Mouse (Mus musculus) activated CD4-positive, CD25-positive, alpha-beta regulatory T cell, adult 4 months (primary cell): ENCODE results near the gene Ndst4. TPM values are rescaled to one million over a fixed set of nuclear protein-coding genes. Genes with fewer than 3 reads are reported as not detected.

Experiments
- ATAC-seq: one replicate; pipeline ENCODE4 v1.8.0; 2017
- polyA plus RNA-seq, 2 experiments: library from polyadenylated mRNA; unstranded; fragments of 100-300 nt; shearing (Covaris generic); gene quantifications; one replicate each; pipeline ENCODE4 v1.2.1; 2017

Ndst4 gene
- not detected for polyA plus RNA-seq

DNA sequence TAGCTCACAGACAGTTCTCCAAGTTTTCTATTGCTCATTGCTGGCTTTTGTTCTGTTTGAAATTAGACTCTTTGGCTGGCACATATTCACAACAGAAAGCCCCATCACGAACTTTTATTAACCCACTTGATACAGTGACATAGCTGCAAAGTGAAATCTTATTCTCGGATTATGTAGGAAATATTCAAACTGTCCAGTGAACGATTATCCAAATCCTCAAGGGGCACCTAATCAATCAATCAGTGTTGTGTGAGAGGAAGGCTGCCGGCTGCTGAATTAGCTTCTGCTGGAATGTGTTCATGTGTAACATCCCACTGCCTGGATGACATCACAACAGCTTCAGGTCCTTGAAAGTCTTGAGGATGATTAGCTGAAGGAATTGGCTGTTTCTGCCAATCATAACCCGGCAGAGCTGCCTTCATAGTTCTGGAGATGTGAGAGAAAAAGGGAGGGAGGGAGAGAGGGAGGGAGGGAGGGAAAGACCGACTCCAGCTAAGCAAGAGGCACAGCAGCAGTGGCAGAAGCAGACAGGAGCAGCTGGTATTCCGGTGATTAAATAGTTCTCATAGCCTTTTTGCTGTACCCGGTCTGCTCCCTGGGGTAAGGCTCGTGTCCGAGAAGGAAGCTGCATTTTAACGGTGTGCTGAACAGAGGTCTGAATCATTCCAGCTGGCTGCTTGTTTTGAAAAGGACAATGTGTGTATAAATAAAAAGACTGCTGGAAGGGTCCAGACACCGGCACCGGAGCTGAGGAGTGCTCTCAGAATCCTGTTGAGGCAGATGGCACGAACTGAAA, at the start of gene Ndst4:
Ndst4 (plus strand) TSS at position 476 of the 796 bp plus-strand sequence.
- no peak for ATAC-seq

- ATAC-seq = no peak
These were observed 6.4 kb upstream of the Ndst4 start for GRCm38 (mm10) chr3:125397443-125397842.

DNA sequence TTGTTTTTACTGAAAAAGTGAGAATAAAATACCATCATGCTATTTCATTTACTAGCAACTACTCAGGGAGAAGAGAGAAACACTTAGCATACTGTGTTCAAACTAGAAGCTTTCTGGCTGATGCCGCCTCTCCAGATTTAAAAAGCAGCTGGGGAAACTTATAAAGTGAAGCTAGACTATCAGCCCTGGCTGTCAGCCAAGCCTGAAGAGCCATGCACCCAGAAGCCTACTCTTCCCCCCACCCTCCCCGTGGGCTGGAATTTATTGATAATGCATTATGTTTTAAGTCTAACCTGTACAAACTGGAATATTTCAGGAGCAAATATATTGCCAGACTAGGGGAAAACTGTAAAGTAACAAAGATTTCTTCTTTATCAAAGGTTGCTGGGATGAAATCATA, 2.6 kb downstream of the Ndst4 start:
- no peak for ATAC-seq

- no peak for ATAC-seq
These were observed 3.1 kb downstream of the Ndst4 start for GRCm38 (mm10) chr3:125406991-125407390.

GRCm38 (mm10) chr3:125466894-125467652, 63.2 kb downstream of the Ndst4 start:
- no peak for ATAC-seq

GRCm38 (mm10) chr3:125510102-125510501, 106.2 kb downstream of the Ndst4 start:
- no peak for ATAC-seq

- ATAC-seq = no peak
These were observed 129.5 kb downstream of the Ndst4 start for GRCm38 (mm10) chr3:125533371-125533770.

DNA sequence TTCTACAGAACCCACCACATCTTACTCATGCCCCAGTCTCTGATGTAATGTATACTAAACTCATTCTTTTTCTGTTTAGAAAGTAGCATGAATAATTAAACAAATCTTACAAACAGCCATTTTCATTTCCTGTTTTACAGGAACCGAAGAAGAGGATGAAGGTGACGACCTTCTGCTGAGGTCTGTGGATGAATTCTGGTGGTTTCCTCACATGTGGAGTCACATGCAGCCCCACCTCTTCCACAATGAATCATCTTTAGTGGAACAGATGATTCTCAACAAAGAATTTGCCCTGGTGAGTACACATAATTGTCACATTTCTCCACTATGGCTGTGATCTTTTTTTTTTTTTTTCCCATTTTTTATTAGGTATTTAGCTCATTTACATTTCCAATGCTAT, 166.7 kb downstream of the Ndst4 start:
- no peak for ATAC-seq

- ATAC-seq = no peak
These were observed 228.4 kb downstream of the Ndst4 start for GRCm38 (mm10) chr3:125632233-125632632.

DNA sequence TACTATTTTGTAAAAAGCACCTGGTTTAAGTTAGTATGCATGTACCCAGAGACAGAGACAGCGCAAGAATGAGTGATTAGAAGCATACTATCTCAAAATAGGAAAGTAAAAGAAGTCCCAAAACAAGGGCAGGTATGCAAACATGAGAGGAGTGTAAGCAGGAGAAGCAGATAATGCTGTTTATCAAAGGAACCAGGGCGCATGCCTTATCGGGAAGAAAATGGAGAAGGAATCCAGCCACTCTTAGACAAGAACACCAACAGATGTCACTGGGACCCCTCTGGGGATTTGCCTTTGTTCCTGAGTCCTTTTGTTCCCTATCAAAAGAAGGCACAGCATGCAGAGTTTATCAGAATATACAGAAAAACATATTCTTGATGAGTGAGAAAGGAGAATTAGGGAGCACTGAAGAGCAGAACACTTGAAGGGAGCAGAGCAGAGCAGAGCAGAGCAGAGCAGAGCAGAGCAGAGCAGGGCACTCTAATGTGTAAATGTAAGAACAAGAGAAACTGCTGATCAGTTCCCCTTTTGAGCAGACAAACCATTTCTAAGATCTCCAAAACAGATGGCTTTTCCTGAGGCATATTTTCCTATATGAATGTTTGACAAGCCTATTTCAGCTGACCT, 251.2 kb downstream of the Ndst4 start:
- ATAC-seq = no peak

DNA sequence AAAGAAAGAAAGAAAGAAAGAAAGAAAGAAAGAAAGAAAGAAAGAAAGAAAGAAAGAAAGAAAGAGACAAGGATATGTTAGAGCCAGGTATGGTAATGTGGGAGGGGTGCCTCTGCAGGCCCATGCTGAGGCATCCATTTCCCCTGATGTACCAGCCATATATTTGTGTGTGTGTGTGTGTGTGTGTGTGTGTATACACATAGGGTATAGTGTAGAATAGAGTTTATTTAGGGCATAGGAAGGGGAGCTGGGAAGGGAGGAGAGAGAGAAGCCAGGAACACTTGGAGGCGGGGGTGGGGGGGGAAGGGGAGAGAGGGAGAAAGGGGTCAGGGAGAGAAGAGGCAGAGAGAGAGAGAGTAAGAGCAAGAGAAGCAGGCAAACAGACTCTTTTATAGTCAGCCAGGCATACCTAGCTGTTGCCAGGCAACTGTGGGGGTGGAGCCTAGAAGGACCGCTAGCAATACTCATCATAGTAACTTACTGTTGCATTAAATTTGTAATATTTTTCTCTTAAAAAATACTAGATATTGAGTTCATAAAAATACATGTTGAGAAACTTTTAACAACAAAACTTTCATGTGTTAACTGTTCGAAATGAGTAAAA, 256.3 kb downstream of the Ndst4 start:
- ATAC-seq = no peak

- ATAC-seq = no peak
These were observed 257.1 kb downstream of the Ndst4 start for GRCm38 (mm10) chr3:125660884-125661532.

- ATAC-seq = no peak
These were observed 270.3 kb downstream of the Ndst4 start for GRCm38 (mm10) chr3:125673997-125674794.

DNA sequence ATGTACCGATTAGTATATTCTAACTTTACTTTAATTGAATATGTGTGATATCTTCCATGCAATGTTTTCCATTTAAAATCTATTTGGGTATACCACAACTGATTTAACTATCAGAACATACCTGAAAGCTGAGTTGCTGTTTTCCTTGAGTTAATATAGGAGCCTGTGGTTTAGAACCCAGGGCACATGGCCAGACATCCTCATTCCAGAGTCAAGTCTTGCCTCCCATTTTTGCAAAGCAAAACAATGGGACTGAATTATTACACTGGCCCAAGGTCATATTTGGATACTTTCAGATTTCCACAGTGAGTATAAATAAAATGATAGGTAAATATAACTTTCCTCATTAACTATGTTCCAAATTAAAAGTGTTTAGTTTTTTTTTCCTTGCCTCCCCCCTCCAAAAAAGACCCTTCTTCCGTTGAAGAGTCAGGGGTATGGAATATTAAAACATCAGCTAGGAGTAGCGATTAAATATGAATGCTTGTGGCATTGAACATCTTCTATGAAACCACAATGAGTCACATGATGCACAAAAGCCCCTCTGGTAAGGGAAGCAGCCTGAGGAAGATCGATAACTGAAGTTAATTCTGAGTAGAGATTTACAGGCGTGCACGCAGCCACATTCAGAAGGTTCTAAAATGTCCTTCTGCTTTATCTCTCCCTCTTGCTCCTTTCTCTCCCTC, 271.5 kb downstream of the Ndst4 start:
- no peak for ATAC-seq

DNA sequence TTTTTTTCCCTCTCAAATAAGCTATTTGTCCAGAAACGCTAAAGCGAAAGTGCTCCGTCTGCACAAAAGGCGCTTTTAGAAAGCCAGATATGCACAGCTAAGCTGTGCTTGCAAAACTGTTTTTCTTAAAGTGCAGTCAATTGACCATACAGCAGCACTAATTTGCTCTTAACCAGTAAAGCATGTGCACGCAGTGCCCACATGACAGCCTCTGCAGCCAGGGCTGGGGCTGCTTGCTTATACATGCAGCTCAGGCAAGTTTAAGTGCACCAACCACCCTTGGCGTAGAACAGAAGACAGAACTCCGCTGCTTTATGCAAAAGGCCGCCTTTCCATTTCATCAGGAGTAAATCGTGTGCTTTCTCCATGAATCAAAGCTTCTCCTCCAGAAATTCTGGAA, 275.0 kb downstream of the Ndst4 start:
- no peak for ATAC-seq

DNA sequence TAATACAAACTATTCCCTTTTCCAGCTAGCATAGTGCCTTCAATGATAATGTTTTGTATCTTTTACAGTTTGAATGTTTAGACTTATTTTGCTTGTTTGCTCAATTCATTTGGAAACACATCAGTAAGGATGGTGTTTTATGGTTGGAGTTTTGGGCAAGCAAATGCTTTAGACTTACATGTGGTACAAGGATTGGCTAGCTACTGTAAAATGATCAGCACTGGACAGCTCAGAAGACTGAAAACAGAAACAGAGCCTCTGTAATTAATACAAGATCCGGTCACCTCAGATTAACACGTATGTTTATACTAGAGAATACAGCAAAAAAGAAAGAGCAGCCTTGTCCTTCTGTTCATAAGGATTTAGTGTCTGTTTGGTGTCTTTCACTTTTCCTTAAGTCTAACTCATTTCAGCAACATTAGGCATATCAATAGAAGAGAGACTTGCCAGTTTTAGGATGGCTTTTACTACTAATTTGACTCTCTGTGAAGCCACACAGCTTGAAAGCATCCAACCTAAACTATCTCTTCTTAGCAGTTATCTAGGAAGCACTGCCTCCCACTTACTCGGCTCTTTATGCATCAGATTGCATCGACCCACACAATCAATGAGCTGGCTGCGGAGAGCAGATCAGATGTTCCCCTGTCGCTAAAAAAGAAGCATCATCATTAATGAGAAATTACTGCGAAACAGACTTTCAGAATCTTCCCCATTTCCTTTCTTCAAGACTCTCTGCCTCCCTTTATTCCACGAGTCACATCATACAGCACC, 279.8 kb downstream of the Ndst4 start:
- no peak for ATAC-seq

DNA sequence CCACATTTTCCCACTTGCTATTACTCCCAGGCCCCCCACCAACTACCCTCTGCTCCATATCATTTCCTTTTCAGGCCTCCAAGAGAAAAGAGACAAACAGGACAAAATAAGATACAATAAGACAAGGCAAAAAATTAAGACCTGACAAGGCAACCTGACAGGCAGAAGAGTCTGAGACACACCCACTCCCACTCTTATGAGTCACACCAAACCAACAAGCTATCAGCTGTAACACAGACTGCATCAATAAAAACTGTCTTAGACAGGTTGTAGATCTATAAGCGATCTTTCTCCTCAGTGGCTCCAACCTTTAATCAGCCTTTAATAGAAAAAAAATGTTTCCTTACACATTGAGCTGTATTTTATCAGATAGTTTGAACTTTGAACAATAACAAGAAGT, 280.7 kb downstream of the Ndst4 start:
- ATAC-seq = no peak

DNA sequence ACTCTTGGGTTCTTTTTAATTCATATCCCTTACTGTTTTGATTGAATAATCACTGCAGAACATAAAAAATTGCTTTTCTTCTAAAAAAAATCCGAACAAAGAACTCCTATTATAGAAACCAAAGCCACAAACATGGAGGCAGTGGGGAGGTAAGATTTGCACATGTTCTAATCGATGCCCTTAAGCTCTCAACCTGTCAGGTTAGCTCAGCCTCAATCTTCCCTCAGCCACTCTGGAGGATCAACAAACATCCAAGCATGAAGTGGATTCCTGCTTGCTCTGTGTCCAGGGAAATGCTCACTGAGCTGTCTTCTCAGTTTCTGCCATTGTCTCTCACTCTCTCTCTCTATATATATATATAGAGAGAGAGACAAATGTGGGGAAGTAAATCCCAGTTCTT, 283.7 kb downstream of the Ndst4 start:
- ATAC-seq = no peak

DNA sequence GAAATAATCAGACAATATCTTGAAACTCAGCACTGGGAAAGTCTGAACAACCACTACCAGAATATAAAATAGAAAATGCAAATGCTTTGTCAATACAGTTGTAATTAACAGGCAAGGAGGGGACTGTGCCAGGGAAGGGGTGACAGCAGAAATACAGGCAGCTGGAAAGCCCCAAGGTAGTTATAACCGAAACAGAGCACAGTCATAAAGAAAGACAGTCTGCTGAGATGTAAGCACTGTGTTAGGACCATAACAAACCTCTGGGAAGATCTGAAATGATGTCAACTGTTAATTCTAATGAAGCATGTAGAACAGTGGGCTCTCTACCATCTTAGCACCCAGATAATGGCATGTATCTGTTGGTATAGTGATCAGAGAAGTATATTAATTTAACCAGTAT, 287.1 kb downstream of the Ndst4 start:
- ATAC-seq = no peak

DNA sequence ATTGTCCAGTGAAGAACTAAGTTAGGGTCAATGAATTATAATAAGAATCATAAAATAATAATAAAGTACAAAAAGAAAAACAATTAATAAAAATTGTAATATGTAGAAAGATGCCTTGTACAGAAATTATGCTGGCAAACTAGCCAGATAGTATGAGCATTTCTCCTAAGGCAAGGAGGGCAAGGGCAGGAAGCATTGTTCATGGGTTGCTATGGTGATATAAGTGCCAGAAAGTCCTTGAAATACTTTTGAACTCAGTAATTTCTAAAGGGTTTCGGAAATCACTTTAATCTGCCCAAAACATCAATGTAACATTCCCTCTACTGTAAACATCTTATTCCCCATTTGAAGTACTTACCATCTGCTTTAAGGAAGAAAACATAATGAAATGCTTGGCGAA, 319.1 kb downstream of the Ndst4 start:
- no peak for ATAC-seq
